Mouse (Mus musculus) CH12.LX (cell line): ENCODE measurements around the gene Hsd17b13.

Experiments used
- CTCF ChIP-seq, 2 experiments: IDR thresholded peaks in 1 of 2; conservative IDR thresholded peaks in 1 of 2; 2 replicates each; pipeline ENCODE4 v1.5.1; 2011 to 2012; ENCODE audit warnings: low read depth in 2 of 2, low read length in 2 of 2, improper control_type of control experiment in 1 of 2, inconsistent platforms in 1 of 2, mild to moderate bottlenecking in 1 of 2, moderate library complexity in 1 of 2
- EP300 ChIP-seq: IDR thresholded peaks from 2 replicates; pipeline ENCODE4 v1.6.1; 2011; ENCODE audit warnings: low read length, improper control_type of control experiment
- PAX5 ChIP-seq: IDR thresholded peaks from 2 replicates; pipeline ENCODE4 v1.6.1; 2012; ENCODE audit warnings: low read length, inconsistent platforms, mixed read lengths
- USF1 ChIP-seq: IDR thresholded peaks from 2 replicates; pipeline ENCODE4 v1.6.1; 2014; ENCODE audit warnings: low read depth, mild to moderate bottlenecking, inconsistent platforms, low read length, improper control_type of control experiment

DNA sequence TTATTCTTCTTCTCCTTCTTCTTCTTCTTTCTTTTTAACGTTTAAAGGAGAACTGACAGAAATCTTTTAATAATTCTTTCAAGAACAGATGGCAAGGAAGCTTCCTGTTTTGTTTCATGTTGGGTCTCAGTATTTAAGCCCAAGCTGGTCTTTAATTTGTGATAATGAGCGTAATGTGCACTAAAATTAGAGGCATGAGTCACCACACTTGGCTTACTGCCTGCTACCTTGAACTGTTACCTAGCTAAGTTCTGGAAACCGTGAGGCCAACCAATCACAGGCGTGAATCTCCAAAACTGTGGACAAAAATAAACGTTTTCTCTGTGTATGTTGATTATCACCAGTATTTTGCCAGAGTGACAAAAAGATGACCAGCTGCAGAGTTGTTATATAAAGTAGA is 21.5 kb upstream of the Hsd17b13 start:
- TF ChIP-seq CTCF (conservative IDR thresholded peaks at IDR 0.05 in 1 of 2, IDR thresholded peaks at IDR 0.05 in 1 of 2; ENCODE audit: low read depth in 2 of 2, low read length in 2 of 2) (no peak), PAX5 (no peak), EP300 (no peak), USF1 (no peak)
